Mouse (Mus musculus) heart, embryonic 15.5 days (tissue): ENCODE data around the gene Chrne. TPM values are rescaled to one million over a fixed set of nuclear protein-coding genes. Genes with fewer than 3 reads are reported as not detected.

Experiments used
- ATAC-seq: fragments of 200-750 bp; cut with Nextera tagmentation; replicated peaks from 2 replicates; pipeline ENCODE4 v1.8.0; 2017; ENCODE audit warnings: low read depth, moderate TSS enrichment; ENCODE audit not compliant: insufficient number of reproducible peaks, insufficient read depth, low FRiP score
- H3K27ac ChIP-seq: fragments of 300-500 bp; sonication (generic); 2 replicates; pipeline ENCODE4 v1.5.1; 2015; ENCODE audit warnings: mild to moderate bottlenecking, inconsistent platforms
- H3K27me3 ChIP-seq: fragments of 300-500 bp; sonication (generic); 2 replicates; pipeline ENCODE4 v1.6.1; 2015; ENCODE audit warnings: inconsistent platforms
- H3K36me3 ChIP-seq: fragments of 300-500 bp; sonication (generic); 2 replicates; pipeline ENCODE4 v1.6.1; 2015; ENCODE audit warnings: mild to moderate bottlenecking, inconsistent platforms
- H3K4me1 ChIP-seq: fragments of 300-500 bp; sonication (generic); replicated peaks from 2 replicates; pipeline ENCODE4 v1.6.1; 2015; ENCODE audit warnings: inconsistent platforms
- H3K4me2 ChIP-seq: fragments of 300-500 bp; sonication (generic); 2 replicates; pipeline ENCODE4 v1.6.1; 2015; ENCODE audit warnings: inconsistent platforms, mild to moderate bottlenecking, moderate library complexity
- H3K4me3 ChIP-seq: fragments of 300-500 bp; sonication (generic); 2 replicates; pipeline ENCODE4 v1.5.1; 2015; ENCODE audit warnings: mild to moderate bottlenecking, inconsistent platforms
- H3K9ac ChIP-seq: fragments of 300-500 bp; sonication (generic); 2 replicates; pipeline ENCODE4 v1.6.1; 2015; ENCODE audit warnings: mild to moderate bottlenecking, inconsistent platforms
- H3K9me3 ChIP-seq: fragments of 300-500 bp; sonication (generic); replicated peaks from 2 replicates; pipeline ENCODE4 v1.6.1; 2016; ENCODE audit warnings: inconsistent platforms
- WGBS: fragments of 180-500 bp; shearing (Covaris S2); methylation state at CpG from one replicate; pipeline ENCODE4 v1.1.7; 2015; ENCODE audit warnings: mixed read lengths; 5-methylcytosine and 5-hydroxymethylcytosine counted together
- polyA plus RNA-seq: library from polyadenylated mRNA; unstranded; fragments of >200 nt; fragmentation: Nextera tagmentation; extraction: Ambion mirVana; gene quantifications from 2 replicates; pipeline ENCODE4 v1.2.1, GENCODE M21; 2015

The Chrne gene
- polyA plus RNA-seq, 1 experiment from 2014 or later = not detected

DNA sequence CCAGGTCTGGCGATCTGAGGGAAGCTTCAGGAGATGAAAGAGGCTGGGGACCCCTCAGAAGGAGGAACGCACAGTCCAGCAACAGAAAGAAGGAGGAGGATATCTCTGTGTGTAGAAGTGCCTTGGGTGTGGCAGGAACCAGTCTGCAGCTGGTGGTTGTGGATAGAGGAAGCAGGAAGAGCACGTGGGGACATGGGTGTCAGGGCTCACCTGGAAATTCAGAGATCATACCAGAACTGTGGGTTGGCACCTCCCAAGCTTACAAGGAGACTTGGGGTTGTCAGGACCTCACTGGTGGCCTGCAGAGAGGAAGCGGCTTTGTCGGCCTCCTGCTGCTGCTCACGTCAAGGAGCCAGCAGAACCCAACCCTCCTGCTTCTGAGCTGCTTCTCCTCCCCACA, 21.7 kb downstream of the Chrne start:
- Histone ChIP-seq H3K36me3 (peaks cover 26% of the 10 kb centered on the region), H3K4me2 (no peak overlapping the region), H3K27me3 (no peaks in the 10 kb centered on the region), H3K4me1 (0 out of 2 replicates have a peak, but pooled peaks cover 3% of the 10 kb centered on the region), H3K9me3 (no peaks in the 10 kb centered on the region), H3K9ac (no peak overlapping the region), H3K4me3 (no peak overlapping the region), H3K27ac (no peak overlapping the region)
- 79% methylated on average over 6 of the region's 6 CpGs for WGBS
- ATAC-seq = no peak

DNA sequence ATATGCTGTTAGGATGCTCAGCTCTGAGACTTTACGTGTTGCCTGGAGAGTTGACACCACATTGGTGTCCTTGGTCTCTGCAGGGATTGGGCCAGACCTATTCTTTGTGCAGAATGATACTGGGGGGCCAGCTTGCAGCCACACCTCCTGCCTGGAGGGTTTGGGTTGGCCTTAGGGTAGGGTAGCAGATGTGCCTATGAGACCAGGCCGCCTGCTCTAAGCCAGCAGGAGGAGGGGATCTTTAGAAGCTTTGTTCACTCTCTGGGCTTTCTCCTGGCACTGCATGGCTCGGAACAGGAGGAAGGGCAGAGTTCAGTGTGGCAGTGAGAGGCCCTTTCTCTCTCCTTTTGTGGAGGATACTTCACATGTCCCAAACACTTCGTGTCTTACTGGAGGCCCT, 22.9 kb downstream of the Chrne start:
- Histone ChIP-seq H3K4me2 (no peak overlapping the region), H3K4me3 (no peak overlapping the region), H3K36me3 (peaks cover 16% of the 10 kb centered on the region), H3K27ac (peak overlapping the region; percentile 28; the same call in 1 of the 2 replicates), H3K4me1 (0 out of 2 replicates have a peak, but pooled peaks cover 3% of the 10 kb centered on the region), H3K9me3 (no peaks in the 10 kb centered on the region), H3K27me3 (no peaks in the 10 kb centered on the region), H3K9ac (no peak overlapping the region)
- WGBS = 61% methylated on average over 4 of the region's 4 CpGs
- no peak for ATAC-seq

DNA sequence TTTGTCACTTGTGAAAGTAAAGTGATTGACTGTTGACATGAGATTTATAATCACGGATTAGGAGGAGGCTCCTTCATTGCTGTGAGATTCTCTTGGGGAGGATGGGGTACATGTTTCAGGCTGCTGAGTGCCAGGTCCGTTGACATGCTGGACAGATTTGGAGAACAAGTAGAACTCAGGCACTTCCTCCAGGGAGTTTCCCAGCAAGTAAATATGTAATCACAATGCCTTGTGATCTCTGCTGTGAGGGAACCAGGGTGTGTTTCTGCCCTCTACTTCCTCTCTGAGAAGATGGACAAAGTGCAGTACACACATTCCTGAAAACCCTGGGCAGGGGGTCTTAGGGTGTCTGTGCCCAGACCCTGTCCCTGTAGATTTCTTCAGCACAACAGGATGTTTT, 23.4 kb downstream of the Chrne start:
- no peak for ATAC-seq
- no peaks in the 10 kb centered on the region for H3K27me3 ChIP-seq
- H3K9ac ChIP-seq = no peak overlapping the region

DNA sequence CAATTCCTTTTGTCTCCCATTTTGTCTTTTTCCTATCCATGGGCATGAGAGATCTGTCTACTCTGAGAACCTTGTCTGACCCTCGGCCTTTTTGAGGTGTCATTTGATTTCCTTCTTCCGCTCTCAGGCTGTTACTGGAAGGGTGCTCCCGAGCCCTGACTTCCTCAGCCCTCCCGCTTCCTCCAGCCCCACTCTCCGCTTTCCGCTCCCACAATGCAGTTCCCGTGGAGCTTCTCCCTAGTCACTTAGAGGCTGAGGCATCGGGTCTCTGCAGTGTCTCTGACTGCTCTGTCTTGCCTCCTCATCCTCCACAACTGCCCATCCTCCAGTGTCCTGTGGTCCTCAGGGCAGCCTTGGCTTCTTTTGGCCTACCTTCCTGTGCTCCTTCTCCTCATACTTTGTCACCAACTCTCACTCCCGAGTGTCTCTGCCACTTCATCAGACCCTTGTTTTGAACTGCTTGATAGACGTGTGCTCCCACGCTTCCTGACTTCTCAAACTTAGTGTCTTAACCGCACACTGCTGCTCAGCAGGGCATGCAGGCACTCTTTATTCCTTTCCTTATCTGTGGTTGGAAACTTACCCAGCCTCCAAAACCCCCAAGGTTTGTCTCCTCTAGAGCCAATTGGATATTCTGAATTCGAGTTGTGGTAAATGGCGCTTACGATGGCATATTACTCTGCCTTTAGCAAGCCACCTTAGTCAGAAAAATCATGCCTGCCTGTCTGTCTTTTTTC, 24.6 kb downstream of the Chrne start:
- Histone ChIP-seq H3K27ac (peak overlapping the region; percentile 28; the same call in 1 of the 2 replicates), H3K4me2 (no peak overlapping the region), H3K9me3 (no peaks in the 10 kb centered on the region), H3K36me3 (peaks cover 16% of the 10 kb centered on the region), H3K4me1 (0 out of 2 replicates have a peak, but pooled peaks cover 3% of the 10 kb centered on the region), H3K4me3 (no peak overlapping the region), H3K9ac (no peak overlapping the region), H3K27me3 (no peaks in the 10 kb centered on the region)
- 0 out of 2 replicates have a peak, but pooled peaks have one; percentile 14 for ATAC-seq
- WGBS = 68% methylated on average over 15 of the region's 15 CpGs

More for the DNA sequence above, 23.4 kb downstream of the Chrne start:
- Histone ChIP-seq H3K27ac (peak overlapping the region; percentile 28; the same call in 1 of the 2 replicates), H3K4me1 (0 out of 2 replicates have a peak, but pooled peaks cover 3% of the 10 kb centered on the region), H3K36me3 (peaks cover 16% of the 10 kb centered on the region), H3K9me3 (no peaks in the 10 kb centered on the region), H3K4me2 (no peak overlapping the region), H3K4me3 (no peak overlapping the region)
- WGBS = 56% methylated on average over 2 of the region's 2 CpGs

DNA sequence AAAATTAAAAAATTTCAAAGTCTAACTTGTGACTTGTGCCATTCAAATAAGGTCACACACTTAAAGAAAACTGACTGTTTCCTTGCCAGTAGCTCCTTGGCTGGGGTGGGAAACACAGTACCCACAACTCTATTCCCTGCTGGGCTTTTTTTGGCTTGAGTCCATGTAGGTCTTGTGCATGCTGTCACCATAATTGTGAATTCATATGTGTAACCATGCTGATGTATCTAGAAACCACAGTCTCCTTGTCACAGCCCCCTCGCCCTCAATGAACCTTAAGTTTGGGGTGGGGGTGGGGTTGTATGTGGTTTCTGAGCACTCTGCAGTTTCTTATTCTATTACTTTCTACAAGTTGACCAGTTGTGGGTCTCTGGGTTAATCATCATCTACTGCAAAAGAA, 27.3 kb downstream of the Chrne start:
- 84% methylated on average over 1 of the region's 1 CpGs for WGBS
- no peak overlapping the region for H3K4me3 ChIP-seq
- no peaks in the 10 kb centered on the region for H3K36me3 ChIP-seq
- no peaks in the 10 kb centered on the region for H3K27me3 ChIP-seq
- H3K9ac ChIP-seq = no peak overlapping the region
- 0 out of 2 replicates have a peak, but pooled peaks cover 3% of the 10 kb centered on the region for H3K4me1 ChIP-seq
- no peaks in the 10 kb centered on the region for H3K9me3 ChIP-seq
- no peak overlapping the region for H3K4me2 ChIP-seq
- ATAC-seq = no peak
- H3K27ac ChIP-seq = no peak overlapping the region

- H3K27me3 ChIP-seq = no peaks in the 10 kb centered on the region
- no peak overlapping the region for H3K27ac ChIP-seq
- no peak overlapping the region for H3K4me3 ChIP-seq
- no peak for ATAC-seq
- no peak overlapping the region for H3K9ac ChIP-seq
- no peak overlapping the region for H3K4me2 ChIP-seq
- H3K4me1 ChIP-seq = peaks cover 25% of the 10 kb centered on the region
- no peaks in the 10 kb centered on the region for H3K36me3 ChIP-seq
- 68% methylated on average over 5 of the region's 5 CpGs for WGBS
- no peaks in the 10 kb centered on the region for H3K9me3 ChIP-seq
Measured at GRCm38 (mm10) chr11:70586954-70587353, 32.1 kb downstream of the Chrne start.

GRCm38 (mm10) chr11:70586261-70586660, 32.8 kb downstream of the Chrne start:
- 86% methylated on average over 3 of the region's 3 CpGs for WGBS
- H3K4me2 ChIP-seq = no peak overlapping the region

GRCm38 (mm10) chr11:70585457-70585856, 33.6 kb downstream of the Chrne start:
- peak; percentile 73 for ATAC-seq
- 29% methylated on average over 7 of the region's 7 CpGs for WGBS

More at GRCm38 (mm10) chr11:70586261-70586660, 32.8 kb downstream of the Chrne start:
- ATAC-seq = no peak
- Histone ChIP-seq H3K9me3 (no peaks in the 10 kb centered on the region), H3K27ac (no peak overlapping the region), H3K36me3 (no peaks in the 10 kb centered on the region), H3K9ac (no peak overlapping the region), H3K4me1 (peaks cover 26% of the 10 kb centered on the region), H3K27me3 (no peaks in the 10 kb centered on the region), H3K4me3 (no peak overlapping the region)

DNA sequence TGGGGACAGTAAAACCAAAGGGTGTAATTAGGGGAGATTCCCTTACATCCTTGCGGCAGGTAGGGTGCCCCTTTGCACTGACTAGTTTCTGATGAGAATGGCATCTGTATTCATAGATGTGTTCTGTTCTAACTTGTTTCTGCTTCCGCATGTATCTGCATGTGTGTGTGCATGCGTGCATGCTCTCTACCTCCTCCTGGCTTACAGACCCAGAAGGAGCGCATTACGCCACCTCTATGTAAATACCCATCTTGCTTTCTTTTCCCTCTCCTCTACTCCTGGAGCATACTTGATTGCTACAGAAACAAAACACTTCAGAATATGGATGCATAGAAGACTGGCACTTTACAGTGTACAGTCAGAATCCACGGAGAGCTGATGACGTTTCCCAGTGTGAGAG, 35.2 kb downstream of the Chrne start:
- Histone ChIP-seq H3K4me3 (no peak overlapping the region), H3K4me2 (no peak overlapping the region), H3K27me3 (no peaks in the 10 kb centered on the region), H3K36me3 (no peaks in the 10 kb centered on the region), H3K4me1 (peaks cover 39% of the 10 kb centered on the region), H3K9me3 (no peaks in the 10 kb centered on the region), H3K27ac (peak overlapping the region; percentile 40), H3K9ac (no peak overlapping the region)
- no peak for ATAC-seq
- 83% methylated on average over 7 of the region's 7 CpGs for WGBS

More at GRCm38 (mm10) chr11:70585457-70585856, 33.6 kb downstream of the Chrne start:
- H3K27me3 ChIP-seq = no peaks in the 10 kb centered on the region
- H3K27ac ChIP-seq = peak overlapping the region; percentile 60
- no peak overlapping the region for H3K4me3 ChIP-seq
- H3K4me2 ChIP-seq = no peak overlapping the region
- peaks cover 31% of the 10 kb centered on the region for H3K4me1 ChIP-seq
- no peaks in the 10 kb centered on the region for H3K36me3 ChIP-seq
- no peaks in the 10 kb centered on the region for H3K9me3 ChIP-seq
- H3K9ac ChIP-seq = no peak overlapping the region

DNA sequence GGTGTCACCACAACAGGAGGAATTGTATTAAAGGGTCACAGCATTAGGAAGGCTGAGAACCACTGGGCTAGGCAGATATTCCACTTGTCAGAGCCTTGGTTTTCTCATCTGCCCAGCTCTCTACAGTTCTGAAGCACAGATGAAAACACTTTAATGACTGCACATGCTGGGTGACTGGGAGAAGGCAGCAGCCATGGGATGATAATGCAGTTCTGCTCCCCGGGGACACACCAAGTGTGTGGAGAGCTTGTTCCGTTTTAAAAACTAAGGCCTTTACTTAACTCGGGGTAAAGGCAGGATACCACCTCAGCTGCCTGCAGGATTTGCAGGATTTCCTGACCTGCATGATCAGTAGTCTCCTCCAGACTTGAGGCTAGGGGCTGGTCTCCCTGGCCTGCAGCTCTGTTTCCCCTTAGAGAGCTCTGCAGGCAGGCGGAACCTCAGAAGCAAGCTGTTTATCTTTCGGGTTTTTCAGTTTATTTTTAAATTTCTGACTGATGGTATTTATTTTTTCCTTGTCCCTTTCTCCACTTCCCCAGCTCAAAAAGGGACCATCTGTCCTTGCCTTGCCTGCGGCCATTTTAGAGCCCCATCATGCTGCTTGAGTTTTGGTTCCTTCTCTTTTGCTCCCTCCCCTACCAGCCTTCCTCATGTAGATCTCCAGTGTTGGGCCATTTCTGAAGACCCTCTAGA, 35.8 kb downstream of the Chrne start:
- no peak overlapping the region for H3K4me2 ChIP-seq
- H3K27ac ChIP-seq = peak overlapping the region; percentile 40
- ATAC-seq = no peak
- no peak overlapping the region for H3K9ac ChIP-seq
- H3K9me3 ChIP-seq = no peaks in the 10 kb centered on the region
- 54% methylated on average over 6 of the region's 6 CpGs for WGBS
- H3K4me1 ChIP-seq = peaks cover 43% of the 10 kb centered on the region
- H3K36me3 ChIP-seq = no peaks in the 10 kb centered on the region
- no peak overlapping the region for H3K4me3 ChIP-seq
- no peaks in the 10 kb centered on the region for H3K27me3 ChIP-seq

DNA sequence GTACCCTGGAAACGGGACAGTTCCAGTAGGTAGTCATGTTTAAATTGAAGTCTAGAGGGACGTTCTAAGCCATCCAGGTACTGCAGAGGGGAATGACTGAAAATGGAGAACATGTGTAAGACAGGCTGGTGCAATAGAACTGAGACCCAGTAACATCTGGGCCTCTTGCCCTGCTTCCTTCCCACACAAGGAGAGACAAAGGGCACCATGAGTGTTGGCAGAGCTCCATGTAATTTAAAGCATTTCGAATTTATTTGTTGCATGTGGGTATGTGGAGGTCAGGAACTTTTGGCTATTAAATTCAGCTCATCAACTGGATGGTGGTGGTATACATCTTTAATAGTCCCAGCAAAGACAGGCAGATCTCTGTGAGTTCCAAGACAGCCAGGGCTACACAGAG, 36.8 kb downstream of the Chrne start:
- Histone ChIP-seq H3K36me3 (no peaks in the 10 kb centered on the region), H3K27me3 (no peaks in the 10 kb centered on the region), H3K4me3 (no peak overlapping the region), H3K4me1 (peaks cover 45% of the 10 kb centered on the region), H3K9me3 (no peaks in the 10 kb centered on the region), H3K9ac (no peak overlapping the region), H3K4me2 (no peak overlapping the region), H3K27ac (peak overlapping the region; percentile 40; the same call in 1 of the 2 replicates)
- 62% methylated on average over 3 of the region's 3 CpGs for WGBS
- ATAC-seq = no peak
